Mouse (Mus musculus): Measurements from ENCODE around the gene Mfsd14a.

Gene Mfsd14a

DNA sequence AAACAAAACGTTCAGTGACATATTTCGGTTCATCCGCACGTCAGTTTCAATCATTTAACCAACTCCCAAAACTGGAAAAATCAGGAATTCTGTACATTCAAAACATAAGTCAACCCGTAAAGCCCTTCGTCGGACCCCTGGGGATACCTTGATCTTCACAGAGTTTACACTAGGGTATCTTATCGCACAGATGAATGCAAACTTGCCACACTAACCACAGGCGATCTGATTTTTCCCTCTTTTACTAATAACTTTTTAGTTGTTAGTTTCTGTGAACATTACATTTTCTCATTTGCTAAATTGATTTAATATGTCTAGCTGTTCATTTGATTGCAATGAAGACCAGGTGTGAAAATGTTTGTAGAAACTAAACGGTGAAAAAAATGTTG lies 66.9 kb downstream of the Mfsd14a start:
- no peak for DNase-seq

GRCm38 (mm10) chr3:116594728-116595602 lies 67.5 kb downstream of the Mfsd14a start, which contains the start of gene Sass6:
Gene Sass6 (plus strand): TSS chr3:116594982.
- DNase-seq: peak; percentile 95

- no peak for DNase-seq
Observed at GRCm38 (mm10) chr3:116594076-116594727, 68.3 kb downstream of the Mfsd14a start.

DNA sequence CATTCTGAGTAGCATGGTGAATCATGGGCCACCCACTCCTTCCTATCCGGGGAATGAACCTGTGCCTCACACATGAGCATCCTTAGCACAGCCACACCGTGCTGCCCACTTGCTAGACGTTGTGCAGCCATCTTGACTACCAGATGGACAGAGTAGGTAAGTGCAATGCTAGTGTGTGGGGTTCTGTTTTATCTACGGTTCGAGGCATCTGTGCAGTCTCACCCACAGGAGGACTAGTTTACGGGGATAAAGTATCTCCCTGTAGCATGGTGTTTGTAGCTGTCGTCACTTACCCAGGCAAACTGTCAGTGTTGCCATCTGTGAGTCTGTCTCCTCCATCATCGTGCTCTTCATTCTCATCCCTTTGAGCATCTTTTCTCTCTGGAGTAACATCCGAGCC lies 80.3 kb downstream of the Mfsd14a start:
- no peak for DNase-seq

Measured in cerebellum, adult 11-12 months (tissue).